Mouse (Mus musculus) erythroblast, embryonic 14.5 days (primary cell): ENCODE data around the gene Nop10.

Experiments
- GATA1 ChIP-seq: IDR thresholded peaks from 2 replicates; pipeline ENCODE4 v1.6.1; 2012; ENCODE audit warnings: low read length, inconsistent platforms, mixed read lengths
- TAL1 ChIP-seq: IDR thresholded peaks from 3 replicates; pipeline ENCODE4 v1.6.1; 2012; ENCODE audit warnings: low read length, inconsistent platforms, mixed read lengths

GRCm38 (mm10) chr2:112298221-112298620, 36.5 kb downstream of the Nop10 start:
- no peak for TF ChIP-seq GATA1
- TF ChIP-seq TAL1: no peak
